Mouse (Mus musculus): ENCODE data around the gene Foxo1.

Foxo1 gene

GRCm38 (mm10) chr3:52267652-52268486, at the start of gene Foxo1:
Gene Foxo1, plus strand, starts transcription at chr3:52268336.
- peak; percentile 86 for DNase-seq

GRCm38 (mm10) chr3:52218864-52219263, 49.3 kb upstream of the Foxo1 start:
- DNase-seq: no peak

GRCm38 (mm10) chr3:52221082-52221481, 47.1 kb upstream of the Foxo1 start:
- DNase-seq: no peak

- DNase-seq: no peak
These were observed 46.2 kb upstream of the Foxo1 start for GRCm38 (mm10) chr3:52221931-52222330.

- no peak for DNase-seq
These were observed 31.6 kb upstream of the Foxo1 start for GRCm38 (mm10) chr3:52236488-52236887.

- DNase-seq: no peak
These were observed 31.0 kb upstream of the Foxo1 start for GRCm38 (mm10) chr3:52237136-52237535.

GRCm38 (mm10) chr3:52241062-52241461, 27.1 kb upstream of the Foxo1 start:
- DNase-seq: no peak

- DNase-seq: peak; percentile 59
These were observed 25.6 kb upstream of the Foxo1 start for GRCm38 (mm10) chr3:52242457-52243105.

GRCm38 (mm10) chr3:52243271-52244021, 24.7 kb upstream of the Foxo1 start:
- peak; percentile 42 for DNase-seq

- DNase-seq: no peak
These were observed 21.9 kb upstream of the Foxo1 start for GRCm38 (mm10) chr3:52245996-52246830.

GRCm38 (mm10) chr3:52251184-52251583, 17.0 kb upstream of the Foxo1 start:
- DNase-seq: no peak

- DNase-seq: no peak
These were observed 14.3 kb upstream of the Foxo1 start for GRCm38 (mm10) chr3:52253656-52254461.

GRCm38 (mm10) chr3:52254496-52254895, 13.6 kb upstream of the Foxo1 start:
- no peak for DNase-seq

GRCm38 (mm10) chr3:52257782-52258441, 10.2 kb upstream of the Foxo1 start:
- DNase-seq: peak; percentile 31

GRCm38 (mm10) chr3:52258532-52258931, 9.6 kb upstream of the Foxo1 start:
- no peak for DNase-seq

GRCm38 (mm10) chr3:52262431-52263161, 5.5 kb upstream of the Foxo1 start:
- DNase-seq: peak; percentile 89

GRCm38 (mm10) chr3:52264354-52264753, 3.8 kb upstream of the Foxo1 start:
- no peak for DNase-seq

- DNase-seq: no peak
These were observed 1.5 kb upstream of the Foxo1 start for GRCm38 (mm10) chr3:52266606-52267160.

GRCm38 (mm10) chr3:52267293-52267651, 864 bp upstream of the Foxo1 start:
- DNase-seq: no peak

- no peak for DNase-seq
These were observed 276 bp downstream of the Foxo1 start for GRCm38 (mm10) chr3:52268487-52268736.
